Comparison of ENCODE assay signal across 30 mouse cellular contexts in genomic region chr16:4036807-4037206, GRCm38 (mm10). TPM values are rescaled to one million over a fixed set of nuclear protein-coding genes. Genes with fewer than 3 reads are reported as not detected.
DNase-seq lines count a peak whose midpoint lies in the region; ATAC-seq and TF ChIP-seq lines count a peak whose summit lies in the region.
"Had no signal": no experiment of that assay in that cellular context is flagged by ENCODE, and none has a peak within 500 bp of the region (broad histone marks: within the 10 kb centered on the region; RNA-seq: fewer than 3 reads in every experiment).

Gene Dnase1, plus strand, starts transcription at chr16:4036942.

- no peak for DNase-seq in heart, adult 11 months
- DNase-seq in kidney, adult 9 months: peak; percentile 83
- no peak for DNase-seq in testis, postnatal 14 days (ENCODE audit: low spot score)
- DNase-seq: adrenal gland, postnatal 14 days; cerebellum, adult 11-12 months; cerebellum, postnatal 10 days; gastrocnemius, adult 2 months; heart, postnatal 14 days; left cerebral cortex, postnatal 4 days; lung, adult 2 months; lung, postnatal 10 days; right cerebral cortex, postnatal 4 days; thymus, postnatal 14 days had no signal

- H3K4me2 ChIP-seq in heart, embryonic 11.5 days: no peak within 1 kb of the TSS
- H3K4me2 ChIP-seq in kidney, embryonic 14.5 days (replicated peaks; ENCODE audit: low read depth, low read length): no peak within 1 kb of the TSS
- H3K4me2 ChIP-seq in intestine, embryonic 15.5 days (replicated peaks): no peak within 1 kb of the TSS
- H3K4me2 ChIP-seq: midbrain, embryonic 13.5 days; neural tube, embryonic 13.5 days had no signal

- H3K36me3 ChIP-seq in heart, embryonic 11.5 days (ENCODE audit: control insufficient read depth, insufficient read depth, low read length): peaks cover 18% of the 10 kb centered on the region
- peaks cover 48% of the 10 kb centered on the region for H3K36me3 ChIP-seq in kidney, embryonic 14.5 days (ENCODE audit: control insufficient read depth, insufficient read depth, low read length)
- H3K36me3 ChIP-seq in intestine, embryonic 15.5 days: peaks cover 24% of the 10 kb centered on the region
- peaks cover 20% of the 10 kb centered on the region for H3K36me3 ChIP-seq in small intestine, adult 2 months (ENCODE audit: control insufficient read depth, insufficient read depth, low read length)

- ATAC-seq in heart, embryonic 11.5 days (replicated peaks; ENCODE audit: insufficient number of reproducible peaks, low FRiP score, low TSS enrichment): no peak
- no peak for ATAC-seq in kidney, embryonic 14.5 days (ENCODE audit: low FRiP score, low TSS enrichment)
- peak; percentile 58 for ATAC-seq in intestine, embryonic 15.5 days
- ATAC-seq: forebrain, embryonic 16.5 days; hindbrain, embryonic 16.5 days; midbrain, embryonic 13.5 days; Patski had no signal

- 85% methylated on average over 5 of the region's 5 CpGs for WGBS in heart, embryonic 11.5 days (ENCODE audit: insufficient replicate concordance)
- WGBS in kidney, embryonic 14.5 days: 88% methylated on average over 5 of the region's 5 CpGs
- WGBS in intestine, embryonic 15.5 days: 71% methylated on average over 5 of the region's 5 CpGs
- WGBS in small intestine, adult 2 months: 37% methylated on average over 5 of the region's 5 CpGs

- no peaks in the 10 kb centered on the region for H3K9me3 ChIP-seq in heart, embryonic 11.5 days (replicated peaks; ENCODE audit: control insufficient read depth, low read length)
- H3K9me3 ChIP-seq in kidney, embryonic 14.5 days (ENCODE audit: control insufficient read depth, low read length): no peaks in the 10 kb centered on the region
- H3K9me3 ChIP-seq in intestine, embryonic 15.5 days: no peaks in the 10 kb centered on the region
- H3K9me3 ChIP-seq: G1E; hindbrain, embryonic 10.5 days; midbrain, embryonic 13.5 days; neural tube, embryonic 13.5 days had no signal

- no peak for TF ChIP-seq CTCF in small intestine, adult 2 months (IDR thresholded peaks at IDR 0.05; ENCODE audit: extremely low read depth, insufficient read length, insufficient replicate concordance, low read depth, low read length)

- no peaks in the 10 kb centered on the region for H3K27me3 ChIP-seq in heart, embryonic 11.5 days (ENCODE audit: control insufficient read depth, insufficient read depth, low read length)
- H3K27me3 ChIP-seq in kidney, embryonic 14.5 days (ENCODE audit: control insufficient read depth, insufficient read depth, low read length): no peaks in the 10 kb centered on the region
- no peaks in the 10 kb centered on the region for H3K27me3 ChIP-seq in intestine, embryonic 15.5 days (replicated peaks)
- H3K27me3 ChIP-seq in small intestine, adult 2 months (ENCODE audit: control insufficient read depth, insufficient read depth, low read length): no peaks in the 10 kb centered on the region
- H3K27me3 ChIP-seq: CH12.LX; midbrain, embryonic 13.5 days; neural tube, embryonic 13.5 days; Patski had no signal

- TF ChIP-seq POLR2A in small intestine, adult 2 months (IDR thresholded peaks at IDR 0.05; ENCODE audit: low read depth, low read length): no peak

- no peak within 1 kb of the TSS for H3K27ac ChIP-seq in heart, embryonic 11.5 days (ENCODE audit: low read depth, low read length)
- no peak within 1 kb of the TSS for H3K27ac ChIP-seq in kidney, embryonic 14.5 days (ENCODE audit: low read depth, low read length)
- H3K27ac ChIP-seq in intestine, embryonic 15.5 days: no peak within 1 kb of the TSS
- peak within 1 kb of the TSS; percentile 22; the same call in 1 of the 2 replicates for H3K27ac ChIP-seq in small intestine, adult 2 months (ENCODE audit: insufficient read depth, low read depth, low read length)
- H3K27ac ChIP-seq: gastrocnemius, adult 2 months; hindbrain, embryonic 10.5 days; liver, embryonic 14.5 days; macrophage; midbrain, embryonic 13.5 days; neural tube, embryonic 13.5 days had no signal

- no peak within 1 kb of the TSS for H3K4me3 ChIP-seq in heart, embryonic 11.5 days (ENCODE audit: low read depth, low read length)
- no peak within 1 kb of the TSS for H3K4me3 ChIP-seq in kidney, embryonic 14.5 days (ENCODE audit: low read length)
- no peak within 1 kb of the TSS for H3K4me3 ChIP-seq in intestine, embryonic 15.5 days (replicated peaks)
- peak within 1 kb of the TSS; percentile 23; the same call in 1 of the 2 replicates for H3K4me3 ChIP-seq in small intestine, adult 2 months (ENCODE audit: low read depth, low read length)
- H3K4me3 ChIP-seq: erythroblast, embryonic 14.5 days; gastrocnemius, adult 2 months; hindbrain, embryonic 10.5 days; midbrain, embryonic 13.5 days; neural tube, embryonic 13.5 days had no signal

- H3K9ac ChIP-seq in heart, embryonic 11.5 days (ENCODE audit: low read depth, low read length): 0 out of 2 replicates have a peak within 1 kb of the TSS, but pooled peaks have one; percentile 10
- no peak within 1 kb of the TSS for H3K9ac ChIP-seq in kidney, embryonic 14.5 days (ENCODE audit: low read depth, low read length)
- no peak within 1 kb of the TSS for H3K9ac ChIP-seq in intestine, embryonic 15.5 days
- H3K9ac ChIP-seq: liver, embryonic 14.5 days; midbrain, embryonic 13.5 days; neural tube, embryonic 13.5 days had no signal

- no peaks in the 10 kb centered on the region for H3K4me1 ChIP-seq in heart, embryonic 11.5 days (ENCODE audit: control insufficient read depth, insufficient read depth, low read length)
- no peaks in the 10 kb centered on the region for H3K4me1 ChIP-seq in kidney, embryonic 14.5 days (ENCODE audit: control insufficient read depth, insufficient read depth, low read length)
- H3K4me1 ChIP-seq in intestine, embryonic 15.5 days (replicated peaks): no peaks in the 10 kb centered on the region
- peaks cover 17% of the 10 kb centered on the region for H3K4me1 ChIP-seq in small intestine, adult 2 months (ENCODE audit: control insufficient read depth, insufficient read depth, insufficient read length, low read length)
- H3K4me1 ChIP-seq: hindbrain, embryonic 10.5 days; midbrain, embryonic 13.5 days; neural tube, embryonic 13.5 days had no signal

RNA-seq across cellular contexts. Expression of gene Dnase1, which starts in this region (rescaled TPM):
- polyA plus RNA-seq in heart, embryonic 11.5 days (2014; fragmentation: Nextera tagmentation; extraction: Ambion mirVana): 2.9 and 3.9 TPM in 2 replicates
- polyA plus RNA-seq in kidney, embryonic 14.5 days (2014; fragmentation: Nextera tagmentation; extraction: Ambion mirVana): 4.6 and 8.0 TPM in 2 replicates
- polyA plus RNA-seq in intestine, embryonic 15.5 days (2015; fragmentation: Nextera tagmentation; extraction: Ambion mirVana): 2.7 and 2.9 TPM in 2 replicates
- 99.2 and 434 TPM in 2 replicates for polyA plus RNA-seq in small intestine, adult 2 months (2012; rRNA removed)
- polyA plus RNA-seq: cortical plate, adult 2 months; erythroblast, embryonic 14.5 days; G1E; macrophage; urinary bladder, adult 2 months had no signal

Comparison
In these comparisons a context has a peak if more than half of its experiments do, and no peak if none do; other contexts are left out.
1. RNA of gene Dnase1 (polyA plus RNA-seq): 99.2 to 434 TPM in small intestine, adult 2 months; 4.6 to 8.0 TPM in kidney, embryonic 14.5 days, 2.9 to 3.9 TPM in heart, embryonic 11.5 days and 2.7 to 2.9 TPM in intestine, embryonic 15.5 days; every median in the first group is over 10 times any median in the second.